Mouse (Mus musculus) urinary bladder, postnatal 10 days (tissue): ENCODE data around the gene Ppip5k1.
"Not testable (repeated sequence)": the region's sequence is repeated elsewhere in the genome, so short reads cannot be mapped to it uniquely, and the experiment has no call there.

ENCODE experiments used
- DNase-seq: peaks from one replicate; pipeline ENCODE4 v3.0.0; 2022; ENCODE audit warnings: low spot score

Gene Ppip5k1

DNA sequence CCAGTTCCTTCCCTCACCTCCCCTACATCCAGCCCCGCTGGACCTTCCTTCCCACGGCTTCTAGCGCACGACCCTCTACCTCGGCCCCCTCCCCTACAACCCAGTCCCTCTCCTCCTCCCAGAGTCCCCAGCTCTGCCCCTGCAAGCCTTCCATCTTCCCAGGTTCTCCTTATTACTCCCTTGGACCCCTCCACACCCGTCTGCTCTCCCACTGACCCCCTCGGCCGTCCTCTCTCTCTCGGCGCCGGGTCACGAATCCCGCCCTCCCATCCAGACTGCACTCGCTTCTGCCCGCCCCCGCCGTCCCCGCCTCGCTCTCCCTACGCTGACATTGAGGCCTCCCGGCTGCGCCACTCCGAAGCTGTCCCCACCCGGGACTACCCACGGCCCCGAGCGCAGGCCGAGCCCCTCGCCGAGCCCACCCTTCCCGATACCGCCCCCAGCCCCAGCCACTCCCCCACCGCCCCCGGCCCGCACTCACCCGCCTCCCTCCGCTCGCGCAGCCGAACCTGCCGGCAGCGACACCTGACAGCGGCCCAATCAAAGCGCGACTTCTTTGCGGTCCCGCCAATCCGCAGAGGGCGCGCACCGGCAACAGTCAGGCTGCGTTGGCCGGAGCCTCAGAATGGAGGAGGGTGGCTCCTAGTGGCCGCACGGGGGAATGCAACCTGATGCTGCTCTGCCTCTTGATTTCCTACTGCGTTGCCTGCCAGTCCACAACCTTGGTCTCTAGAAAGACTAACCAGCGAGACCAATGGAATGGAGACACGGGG is at the start of gene Ppip5k1:
Gene Ppip5k1 (minus strand): TSS at position 577 of the 773 bp plus-strand sequence.
- DNase-seq, result peak; percentile 86

DNA sequence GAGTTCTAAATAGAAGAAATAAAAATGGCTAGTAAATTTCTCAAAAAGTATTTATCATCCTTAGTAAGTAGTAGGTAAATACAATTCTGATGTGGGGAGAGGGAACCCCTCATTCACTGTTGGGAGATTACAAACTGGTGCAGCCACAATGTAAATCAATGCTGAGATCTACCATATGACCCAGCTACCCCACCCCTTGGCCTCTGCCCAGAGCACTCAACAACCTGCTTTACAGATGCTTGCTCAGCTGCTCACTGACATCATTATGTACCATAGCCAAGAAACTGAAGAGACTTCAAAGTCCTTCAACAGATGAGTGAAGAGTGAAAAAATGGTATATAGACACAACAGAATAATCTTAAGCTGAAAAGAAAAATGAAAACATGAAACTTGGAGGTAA is 48.1 kb upstream of the Ppip5k1 start:
- DNase-seq, result no peak

DNA sequence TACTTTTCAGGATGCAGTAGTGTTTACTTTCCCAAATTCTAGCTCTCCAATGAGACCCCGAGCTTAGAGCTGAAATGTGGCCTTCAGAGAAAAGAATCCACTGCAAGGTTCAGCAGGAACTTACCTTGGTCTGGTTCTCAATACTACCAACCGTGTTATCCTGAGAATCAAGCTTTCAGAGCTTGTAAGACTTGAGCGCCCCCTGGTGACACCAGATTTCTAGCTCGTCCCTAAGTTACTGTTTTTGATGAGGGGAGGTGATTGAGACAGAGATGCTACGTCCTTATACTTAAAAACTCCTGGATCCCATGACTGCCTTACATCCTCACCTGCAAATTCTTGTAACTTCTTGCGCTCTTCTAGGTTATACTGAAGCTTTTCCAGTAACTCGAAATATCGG is 41.4 kb upstream of the Ppip5k1 start:
- peak; percentile 55 for DNase-seq

DNA sequence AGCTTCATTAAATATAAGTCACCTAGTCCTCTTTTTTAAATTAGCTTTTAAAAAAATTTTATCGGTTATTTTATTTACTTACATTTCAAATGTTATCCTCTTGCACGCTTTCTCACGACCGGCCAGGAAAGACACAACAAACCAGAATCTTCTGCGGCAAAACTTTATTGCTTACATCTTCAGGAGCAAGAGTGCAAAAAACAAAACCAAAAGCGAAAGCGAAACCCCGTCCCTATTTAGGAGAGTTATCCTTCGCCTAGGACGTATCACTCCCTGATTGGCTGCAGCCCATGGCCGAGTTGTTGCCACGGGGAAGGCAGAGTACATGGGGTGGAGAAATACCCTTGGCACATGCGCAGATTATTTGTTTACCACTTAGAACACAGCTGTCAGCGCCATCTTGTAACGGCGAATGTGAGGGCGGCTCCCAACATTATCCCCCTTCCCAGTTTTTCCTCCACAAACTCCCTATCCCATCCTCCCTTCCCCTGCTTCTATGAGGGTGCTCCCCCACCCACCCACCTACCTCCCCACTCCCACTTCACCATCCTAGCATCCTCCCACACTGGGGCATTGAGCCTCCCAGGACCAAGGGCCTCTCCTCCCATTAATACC is 31.9 kb upstream of the Ppip5k1 start, which contains the start of gene Strc:
Gene Strc (minus strand): TSS at position 208 of the 615 bp plus-strand sequence.
- not testable (repeated sequence) for DNase-seq

DNA sequence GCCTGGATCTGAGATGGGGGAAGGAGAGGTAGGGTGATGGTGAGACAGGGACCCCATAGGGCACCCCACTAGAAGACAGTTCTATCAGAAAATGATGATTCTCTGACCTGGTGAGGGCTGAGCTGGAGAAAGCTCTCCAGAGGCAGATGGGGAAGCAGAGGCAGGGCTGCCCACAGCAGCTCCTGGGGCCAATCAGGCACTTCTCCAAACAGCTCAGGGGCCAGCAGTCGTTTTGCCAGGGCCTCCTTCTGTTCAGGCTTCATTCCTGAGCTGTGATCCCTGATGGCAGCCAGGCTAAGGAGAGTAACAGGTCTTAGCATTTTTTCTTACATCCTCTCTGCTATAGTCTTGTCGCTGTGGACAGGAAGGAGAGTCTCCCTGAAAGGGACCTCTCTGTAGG is 19.6 kb upstream of the Ppip5k1 start:
- no peak for DNase-seq

DNA sequence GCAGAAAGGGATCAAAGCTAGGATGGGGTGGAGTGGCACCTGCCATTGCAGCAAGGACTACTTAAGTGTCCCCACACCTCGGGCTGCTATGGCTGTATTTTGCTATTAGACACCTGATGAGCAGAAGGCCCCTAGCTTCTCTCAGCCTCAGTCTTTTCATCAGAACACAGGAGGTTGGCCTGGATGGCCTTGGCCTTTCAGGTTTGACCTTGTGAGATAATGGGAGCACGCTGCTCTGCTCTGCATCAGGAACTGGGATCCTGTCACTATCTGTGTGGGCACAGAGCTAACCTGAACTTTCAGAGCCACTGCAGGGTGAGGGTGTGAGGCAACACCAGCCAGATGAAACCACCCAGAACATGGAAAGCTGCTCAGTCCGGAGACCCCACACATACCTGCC is 17.1 kb upstream of the Ppip5k1 start:
- DNase-seq, result no peak

DNA sequence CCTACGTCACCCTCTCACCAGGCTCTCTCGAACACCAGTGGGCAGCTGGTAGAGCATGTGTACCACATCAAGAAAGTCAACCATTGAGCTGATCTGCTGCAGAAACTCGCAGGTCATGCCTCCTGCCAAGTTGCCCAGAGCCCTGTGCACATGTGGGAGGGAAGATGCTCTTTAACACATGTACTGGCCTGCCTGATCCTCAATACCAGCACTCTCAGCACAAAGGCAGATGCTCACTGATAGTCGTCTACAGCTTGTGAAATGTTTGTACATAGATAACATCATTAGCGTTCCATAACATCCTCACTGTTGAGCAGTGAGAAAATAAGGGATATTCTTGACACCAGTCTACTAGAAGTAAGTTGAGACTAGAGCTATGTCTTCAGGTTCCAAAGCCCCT is 15.7 kb upstream of the Ppip5k1 start:
- DNase-seq, result no peak

DNA sequence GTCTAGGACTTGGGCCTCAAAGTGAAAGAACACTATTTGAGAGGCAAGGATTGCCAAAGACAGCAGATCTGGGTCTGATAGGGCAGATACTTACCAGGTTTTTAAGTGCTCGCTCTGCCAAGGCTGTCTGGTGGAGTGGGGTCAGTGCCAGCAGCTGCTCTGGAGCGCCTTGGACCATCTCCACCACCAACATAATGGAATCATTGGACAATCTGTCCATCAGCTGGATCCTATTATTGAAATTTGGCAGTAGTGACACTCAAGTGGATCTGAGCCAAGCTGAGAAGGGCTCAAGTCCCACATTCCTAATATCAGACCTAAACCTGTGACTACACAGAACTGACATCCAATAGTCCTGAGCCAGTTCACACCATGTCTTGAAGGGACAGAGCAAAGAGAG is 13.6 kb upstream of the Ppip5k1 start:
- no peak for DNase-seq

DNA sequence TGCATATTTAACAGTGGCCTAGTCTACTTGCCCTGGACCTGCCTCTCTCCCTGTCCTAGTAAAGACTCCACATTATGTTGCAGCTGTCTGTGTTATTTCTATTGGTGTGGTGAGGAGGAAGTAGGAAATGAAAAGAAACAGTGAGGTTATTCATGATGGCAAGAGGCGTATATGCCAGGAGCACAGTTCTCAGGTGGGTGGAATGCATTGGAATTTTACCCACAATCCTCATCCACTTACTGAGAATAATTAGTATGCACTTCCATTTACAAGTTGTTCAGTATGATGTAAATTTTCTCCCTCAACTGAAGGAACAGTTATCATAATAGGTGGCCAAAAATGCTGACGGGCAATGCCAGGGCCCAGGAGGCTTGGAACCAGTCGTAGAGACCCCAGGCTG is 8.5 kb upstream of the Ppip5k1 start:
- DNase-seq, result no peak

DNA sequence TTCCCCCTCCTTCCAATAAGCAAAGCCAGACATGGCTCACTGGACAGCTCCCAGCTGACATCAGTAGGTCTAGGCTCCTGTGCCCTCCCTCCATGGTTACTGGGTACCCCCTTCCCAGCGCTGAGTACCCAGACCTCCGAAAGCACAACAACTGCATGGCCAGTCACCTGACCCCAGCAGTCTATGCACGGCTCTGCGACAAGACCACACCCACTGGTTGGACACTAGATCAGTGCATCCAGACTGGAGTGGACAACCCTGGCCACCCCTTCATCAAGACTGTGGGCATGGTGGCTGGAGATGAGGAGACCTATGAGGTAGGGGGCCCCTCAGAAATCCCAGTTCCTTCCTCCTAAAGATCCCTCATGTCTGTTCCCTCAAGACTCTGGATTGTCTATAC is 4.3 kb upstream of the Ppip5k1 start:
- DNase-seq, result no peak

DNA sequence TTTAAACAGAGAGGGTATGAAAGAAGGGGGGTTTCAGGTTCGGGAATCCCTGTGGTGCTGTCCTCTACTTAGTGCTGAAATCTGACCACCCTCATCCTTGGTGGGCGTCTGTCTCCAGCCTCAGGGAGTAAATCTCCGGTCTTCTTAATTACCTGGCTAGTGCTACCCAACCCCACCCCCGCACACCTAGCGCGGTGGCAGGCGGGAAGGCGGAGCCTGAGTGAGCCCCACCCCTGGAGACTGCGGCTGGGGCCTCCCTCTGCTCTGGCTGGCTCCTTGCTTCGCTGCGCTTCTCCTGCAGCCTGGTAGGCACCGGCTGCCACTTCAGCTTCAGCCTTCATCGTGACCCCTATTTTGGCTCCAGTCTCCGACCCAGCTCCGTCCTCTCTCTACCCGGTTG is 3.2 kb upstream of the Ppip5k1 start:
- no peak for DNase-seq

DNA sequence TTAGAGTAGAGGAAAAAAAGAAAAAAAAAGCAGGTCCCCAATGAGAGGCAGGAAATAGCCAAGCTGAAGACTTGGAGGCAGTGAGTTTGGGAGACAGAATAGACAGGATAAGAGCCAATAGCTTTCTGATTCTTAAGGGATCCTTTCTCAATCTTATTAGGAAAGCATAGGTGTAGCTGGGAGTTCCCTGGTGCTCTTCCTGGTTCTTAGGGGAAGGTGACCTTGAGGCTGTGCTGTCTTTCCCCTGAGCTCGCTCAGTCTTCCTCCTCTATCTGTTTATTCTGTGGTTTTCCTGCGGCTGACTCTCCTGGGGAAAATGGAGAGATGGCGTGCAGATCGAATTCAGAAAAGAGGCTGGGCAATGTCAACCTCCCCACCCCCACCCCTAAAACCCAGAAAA is 2.8 kb upstream of the Ppip5k1 start:
- DNase-seq, result no peak

DNA sequence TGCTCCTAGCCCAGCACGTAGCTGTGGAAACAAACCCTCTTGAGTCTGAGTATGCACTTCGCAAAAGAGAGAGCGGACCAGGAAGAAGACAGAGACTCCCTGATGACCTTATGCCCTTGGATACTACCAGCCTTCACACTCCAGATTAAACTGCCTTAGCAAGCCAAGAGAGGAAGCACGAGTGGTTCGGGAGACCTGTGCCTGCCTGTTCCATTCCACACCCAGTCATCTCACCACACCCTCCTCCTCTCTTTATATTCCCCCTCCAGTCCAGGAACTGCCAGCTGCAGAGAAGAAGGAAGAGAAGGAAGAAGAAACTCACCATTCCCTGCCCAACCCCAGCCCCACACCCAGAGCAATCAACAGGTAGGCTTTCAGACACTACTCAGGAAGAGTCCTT is 2.3 kb upstream of the Ppip5k1 start, which contains the start of gene Ckmt1:
Gene Ckmt1 (plus strand): TSS at position 221 of the 400 bp plus-strand sequence.
- no peak for DNase-seq

DNA sequence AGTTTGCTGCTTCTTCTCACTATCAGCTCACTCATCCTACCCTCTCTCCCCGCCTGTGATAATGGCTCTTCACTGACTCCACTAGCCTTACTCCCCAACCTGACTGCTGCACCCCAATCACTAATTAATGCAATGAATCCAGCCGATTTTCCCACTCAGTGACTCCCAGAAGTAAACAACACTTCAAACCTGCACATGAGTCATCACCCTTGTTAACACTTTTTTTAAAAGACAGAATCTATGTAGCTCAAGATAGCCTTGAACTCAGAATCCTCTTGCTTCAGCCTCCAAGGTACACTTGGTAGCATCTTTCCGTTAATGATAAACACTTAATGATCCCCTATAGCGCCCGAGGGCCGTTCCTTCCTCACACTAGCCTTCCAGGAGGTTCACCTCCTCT is 818 bp downstream of the Ppip5k1 start:
- no peak for DNase-seq

DNA sequence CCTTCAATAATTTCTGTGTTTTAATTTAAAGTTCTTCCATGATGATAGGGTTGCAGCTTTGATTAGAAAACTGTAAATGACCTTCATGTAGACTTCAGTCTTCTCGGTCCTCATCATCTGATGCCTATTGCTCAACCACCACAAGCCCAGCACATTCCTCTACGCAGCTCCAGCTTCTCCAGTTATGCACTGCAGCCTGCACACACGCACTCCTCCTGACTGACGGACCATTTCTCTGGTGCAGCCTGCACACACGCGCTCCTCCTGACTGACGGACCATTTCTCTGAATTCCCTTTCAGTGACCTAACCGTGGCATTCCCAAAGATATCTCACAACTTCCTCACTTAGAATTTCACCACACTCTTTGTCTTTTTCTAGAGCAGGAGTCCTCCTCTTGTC is 2.0 kb downstream of the Ppip5k1 start:
- DNase-seq, result no peak

DNA sequence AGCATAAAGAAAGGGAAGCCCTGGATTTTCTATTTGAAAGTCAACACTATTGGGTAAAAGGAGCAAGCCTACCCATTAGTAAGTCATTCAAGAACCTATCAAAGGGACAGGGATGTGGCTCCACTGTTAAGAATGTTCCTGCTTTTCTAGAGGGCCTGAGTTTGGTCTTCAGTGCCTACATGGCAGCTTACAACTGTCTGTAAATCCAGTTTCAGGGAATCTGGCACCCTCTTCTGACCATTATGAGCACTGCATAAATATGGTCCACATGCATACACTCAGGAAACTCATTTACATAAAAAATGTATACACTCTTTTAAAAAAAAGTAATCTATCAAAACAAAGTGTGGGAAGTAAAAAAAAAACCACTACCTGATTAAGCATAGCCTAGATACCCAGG is 16.1 kb downstream of the Ppip5k1 start:
- DNase-seq, result no peak

DNA sequence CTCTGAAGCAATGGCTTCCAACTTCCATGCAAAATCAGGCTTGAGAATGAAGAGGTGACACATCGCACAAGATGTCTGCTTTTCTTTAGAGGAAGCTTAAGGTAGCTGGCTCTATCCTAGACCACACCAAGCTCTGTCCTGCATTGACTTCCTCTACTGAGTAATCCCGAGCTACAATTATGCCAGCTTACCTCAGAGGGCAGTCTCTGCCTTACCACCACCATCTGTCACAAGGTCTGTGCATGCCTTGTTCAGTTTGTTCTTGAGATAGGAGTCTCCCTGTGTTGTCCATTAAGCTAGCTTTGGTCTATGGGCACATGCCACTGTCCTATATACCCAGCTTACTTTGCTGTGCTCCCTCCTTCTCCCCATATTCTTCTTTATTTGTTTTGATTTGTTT is 25.7 kb downstream of the Ppip5k1 start:
- DNase-seq, result no peak

DNA sequence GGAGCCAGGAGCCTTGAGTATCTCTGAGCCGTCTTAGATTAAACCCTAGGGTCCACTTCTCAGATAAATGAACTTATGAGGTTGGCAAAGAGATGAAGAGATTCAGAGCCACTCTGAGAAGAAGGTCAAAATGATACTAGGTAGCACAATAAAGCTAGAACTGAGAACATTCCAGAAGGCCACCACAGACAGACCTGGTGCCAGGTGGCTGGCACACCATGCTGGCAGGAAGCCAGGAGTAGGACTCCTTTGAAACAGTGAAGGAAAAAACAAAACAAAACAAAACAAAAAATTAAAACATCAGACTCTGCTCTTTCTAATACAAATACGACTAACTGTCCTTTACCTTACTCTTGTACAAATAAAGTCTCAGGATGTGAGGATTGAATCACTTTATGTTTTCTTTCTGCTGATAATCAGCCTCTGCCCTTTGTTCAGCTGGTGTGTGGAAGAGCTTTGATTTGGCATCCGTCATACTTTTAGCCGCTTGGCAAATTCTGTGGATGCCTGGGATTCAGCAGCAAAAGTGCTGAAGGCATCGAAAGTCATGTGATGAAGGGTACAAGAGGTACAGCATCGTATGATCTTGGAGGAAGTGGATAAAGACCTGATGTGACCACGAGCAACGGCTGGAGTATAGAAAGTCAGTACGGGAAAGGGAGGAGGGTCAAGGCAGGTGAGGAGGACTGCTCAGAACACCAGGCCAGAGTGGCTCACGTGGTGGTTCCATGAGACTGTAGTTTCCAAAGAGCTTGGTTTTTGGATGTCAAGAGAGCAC is 31.3 kb downstream of the Ppip5k1 start:
- no peak for DNase-seq

DNA sequence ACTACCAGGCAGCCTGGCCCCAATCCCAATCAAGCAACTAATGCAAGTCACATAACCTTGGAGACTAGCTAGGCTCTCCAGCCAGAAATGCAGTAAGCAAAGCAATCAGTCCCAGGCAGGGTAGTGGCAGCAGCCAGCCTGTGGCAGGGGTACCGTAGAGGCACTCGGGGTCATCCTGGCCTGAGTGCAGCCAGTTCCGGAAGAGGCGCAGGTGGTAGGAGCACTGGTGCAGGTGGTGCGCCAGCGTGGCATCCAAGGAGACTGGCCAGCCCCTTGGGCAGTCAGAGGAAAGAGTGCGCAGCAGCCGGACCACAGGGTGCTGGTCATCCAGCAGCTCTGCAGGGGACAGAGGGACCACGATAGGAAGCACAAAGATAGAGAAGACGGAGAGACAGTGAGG is 32.2 kb downstream of the Ppip5k1 start:
- DNase-seq, result no peak

DNA sequence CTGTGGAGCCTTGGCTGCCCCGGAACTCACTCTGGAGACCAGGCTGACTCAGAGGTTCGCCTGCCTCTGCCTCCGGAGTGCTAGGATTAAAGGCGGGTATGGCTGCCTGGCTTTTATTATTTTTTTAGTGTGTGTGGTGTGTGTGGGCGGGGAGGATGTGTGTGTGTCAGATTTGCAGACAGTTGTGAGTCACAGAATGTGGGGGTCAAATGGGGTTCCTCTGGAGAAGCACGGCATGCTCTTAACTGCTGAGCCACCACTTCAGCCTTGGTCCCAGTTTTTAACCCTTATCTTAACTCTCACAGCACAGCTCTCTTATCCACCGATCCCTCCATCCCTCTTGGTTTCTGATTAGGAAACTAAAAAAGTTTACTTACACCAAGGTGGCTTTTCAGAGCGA is 38.9 kb downstream of the Ppip5k1 start:
- DNase-seq, result no peak

DNA sequence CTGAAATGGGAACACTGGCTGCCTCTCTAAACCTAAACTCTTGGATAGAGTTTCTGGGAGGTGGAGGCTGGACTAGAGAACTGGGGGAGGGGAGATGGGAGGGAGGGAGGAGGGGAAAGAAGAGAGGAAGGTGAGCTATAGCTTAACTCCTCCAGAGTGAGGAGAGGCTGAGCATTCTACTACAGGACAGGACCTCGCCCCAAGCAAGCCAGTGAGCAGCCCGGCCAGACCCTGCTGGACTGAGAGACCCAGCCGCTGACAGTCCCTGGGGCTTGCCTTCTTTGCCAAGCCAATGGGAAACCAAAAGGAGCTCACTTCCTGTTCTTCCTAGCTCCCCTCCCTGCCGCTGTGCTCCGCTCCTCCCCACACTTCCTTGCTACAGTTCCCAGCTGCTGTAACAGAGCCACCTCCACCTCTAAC is 46.2 kb downstream of the Ppip5k1 start:
- no peak for DNase-seq

DNA sequence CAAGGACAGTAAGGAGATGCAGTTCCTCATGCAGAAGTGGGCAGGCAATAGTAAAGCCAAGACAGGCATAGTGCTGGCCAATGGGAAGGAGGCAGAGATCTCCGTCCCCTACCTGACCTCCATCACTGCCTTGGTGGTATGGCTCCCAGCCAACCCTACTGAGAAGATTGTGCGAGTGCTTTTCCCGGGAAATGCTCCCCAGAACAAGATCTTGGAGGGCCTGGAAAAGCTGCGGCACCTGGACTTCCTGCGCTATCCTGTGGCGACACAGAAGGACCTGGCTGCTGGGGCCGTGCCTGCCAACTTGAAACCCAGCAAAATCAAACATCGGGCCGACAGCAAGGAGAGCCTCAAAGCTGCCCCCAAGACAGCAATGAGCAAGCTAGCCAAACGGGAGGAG is 55.2 kb downstream of the Ppip5k1 start:
- no peak for DNase-seq

DNA sequence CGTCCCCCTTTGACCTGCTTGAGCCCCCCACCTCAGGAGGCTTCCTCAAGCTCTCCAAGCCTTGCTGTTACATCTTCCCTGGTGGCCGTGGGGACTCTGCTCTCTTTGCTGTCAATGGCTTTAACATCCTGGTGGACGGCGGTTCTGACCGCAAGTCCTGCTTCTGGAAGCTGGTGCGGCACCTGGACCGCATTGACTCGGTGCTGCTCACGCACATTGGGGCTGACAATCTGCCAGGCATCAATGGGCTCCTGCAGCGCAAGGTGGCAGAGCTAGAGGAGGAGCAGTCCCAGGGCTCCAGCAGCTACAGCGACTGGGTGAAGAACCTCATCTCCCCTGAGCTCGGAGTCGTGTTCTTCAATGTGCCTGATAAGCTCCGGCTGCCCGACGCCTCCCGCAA is 55.7 kb downstream of the Ppip5k1 start:
- DNase-seq, result no peak
